Mouse (Mus musculus): ENCODE measurements at regions not wholly inside any gene's neighbourhood (a gene's known extent, or its start where the extent isn't known, plus 50 kb on each side); places are given as distances from the start of the nearest gene placed in this dataset.

GRCm38 (mm10) chr1:57032407-57032806 lies 54.0 kb upstream of the Satb2 start:
- no peak for DNase-seq (ENCODE audit: low read depth, low spot score)

- DNase-seq (ENCODE audit: low read depth, low spot score): no peak
Measured at GRCm38 (mm10) chr1:57033244-57033643, 54.8 kb upstream of the Satb2 start.

- DNase-seq (ENCODE audit: low read depth, low spot score): no peak
Measured at GRCm38 (mm10) chr1:57034411-57034810, 56.0 kb upstream of the Satb2 start.

- no peak for DNase-seq (ENCODE audit: low read depth, low spot score)
Measured at GRCm38 (mm10) chr1:57036382-57036781, 57.9 kb upstream of the Satb2 start.

- no peak for DNase-seq (ENCODE audit: low read depth, low spot score)
Measured at GRCm38 (mm10) chr1:57040201-57040600, 61.8 kb upstream of the Satb2 start.

- DNase-seq (ENCODE audit: low read depth, low spot score): no peak
Measured at GRCm38 (mm10) chr1:57041578-57041977, 63.1 kb upstream of the Satb2 start.

GRCm38 (mm10) chr1:57053836-57054235 lies 75.4 kb upstream of the Satb2 start:
- no peak for DNase-seq (ENCODE audit: low read depth, low spot score)

- no peak for DNase-seq (ENCODE audit: low read depth, low spot score)
Measured at GRCm38 (mm10) chr1:57055976-57056375, 77.5 kb upstream of the Satb2 start.

GRCm38 (mm10) chr1:57059216-57059615 lies 80.8 kb upstream of the Satb2 start:
- DNase-seq (ENCODE audit: low read depth, low spot score): no peak

- DNase-seq (ENCODE audit: low read depth, low spot score): no peak
Measured at GRCm38 (mm10) chr1:57075221-57075620, 96.8 kb upstream of the Satb2 start.

- no peak for DNase-seq (ENCODE audit: low read depth, low spot score)
Measured at GRCm38 (mm10) chr1:57076696-57077095, 98.2 kb upstream of the Satb2 start.

- DNase-seq (ENCODE audit: low read depth, low spot score): no peak
Measured at GRCm38 (mm10) chr1:57080306-57080705, 101.9 kb upstream of the Satb2 start.

- no peak for DNase-seq (ENCODE audit: low read depth, low spot score)
Measured at GRCm38 (mm10) chr1:57083134-57083533, 104.7 kb upstream of the Satb2 start.

GRCm38 (mm10) chr1:57083540-57084083 lies 105.2 kb upstream of the Satb2 start:
- no peak for DNase-seq (ENCODE audit: low read depth, low spot score)

- DNase-seq (ENCODE audit: low read depth, low spot score): peak; percentile 34
Measured at GRCm38 (mm10) chr1:57095361-57096247, 117.2 kb upstream of the Satb2 start.

- DNase-seq (ENCODE audit: low read depth, low spot score): no peak
Measured at GRCm38 (mm10) chr1:57096248-57096600, 117.8 kb upstream of the Satb2 start.

- DNase-seq (ENCODE audit: low read depth, low spot score): no peak
Measured at GRCm38 (mm10) chr1:57096740-57097139, 118.3 kb upstream of the Satb2 start.

- no peak for DNase-seq (ENCODE audit: low read depth, low spot score)
Measured at GRCm38 (mm10) chr1:57100614-57101013, 122.2 kb upstream of the Satb2 start.

GRCm38 (mm10) chr1:57107308-57107707 lies 128.9 kb upstream of the Satb2 start:
- DNase-seq (ENCODE audit: low read depth, low spot score): no peak

GRCm38 (mm10) chr1:57120678-57121077 lies 142.2 kb upstream of the Satb2 start:
- DNase-seq (ENCODE audit: low read depth, low spot score): no peak

GRCm38 (mm10) chr1:57144181-57144580 lies 165.7 kb upstream of the Satb2 start:
- DNase-seq (ENCODE audit: low read depth, low spot score): no peak

- no peak for DNase-seq (ENCODE audit: low read depth, low spot score)
Measured at GRCm38 (mm10) chr1:57155869-57156268, 177.4 kb upstream of the Satb2 start.

GRCm38 (mm10) chr1:57164443-57164842 lies 186.0 kb upstream of the Satb2 start:
- no peak for DNase-seq (ENCODE audit: low read depth, low spot score)

Measured in ES-CJ7 (cell line).